Mouse (Mus musculus) testis, adult 10 weeks (tissue): ENCODE data around the gene Nkx2-3. TPM values are rescaled to one million over a fixed set of nuclear protein-coding genes. Genes with fewer than 3 reads are reported as not detected.

Source experiments
- polyA plus RNA-seq: library from polyadenylated mRNA; stranded (reverse); fragments of 350-450 nt; fragmentation: Illumina TruSeq; extraction: RNeasy Lipid Tissue Mini Kit (QIAGEN cat#74804); gene quantifications from one replicate; pipeline ENCODE4 v1.2.3, GENCODE M21; 2014; ENCODE audit warnings: low read depth, low replicate concordance

Nkx2-3 gene
- polyA plus RNA-seq = not detected

DNA sequence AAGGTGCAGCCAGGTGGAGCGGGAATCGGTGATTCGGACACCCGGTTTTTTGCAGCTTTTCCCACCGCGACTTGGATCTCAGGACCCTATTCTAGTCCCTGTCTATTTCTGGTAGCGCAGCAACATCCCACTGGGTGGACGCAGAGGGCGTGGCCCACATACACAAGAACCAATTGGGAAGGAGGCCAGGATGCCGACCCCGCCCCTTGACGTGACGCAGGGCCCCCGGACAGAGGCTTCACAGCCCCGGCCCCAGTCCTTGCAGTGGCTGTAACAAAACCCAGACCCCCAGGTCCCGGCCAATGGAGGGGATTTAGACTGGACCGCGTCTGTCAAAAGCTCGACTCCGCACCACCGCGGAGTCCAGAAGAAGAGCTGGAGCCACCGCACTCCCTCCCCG lies at the start of gene Nkx2-3:
Gene Nkx2-3, plus strand, starts transcription at position 275 of the 400 bp plus-strand sequence.

Other genes starting within 250 kb of the Nkx2-3 start
- 2.0 TPM for gene Hpse2, start 224.0 kb upstream of the Nkx2-3 start, polyA plus RNA-seq
- gene Cnnm1, start 171.9 kb upstream of the Nkx2-3 start, polyA plus RNA-seq = 4.8 TPM
- 2.8 TPM for gene Got1, start 87.7 kb upstream of the Nkx2-3 start, polyA plus RNA-seq
- 5.7 TPM for gene Slc25a28, start 62.6 kb downstream of the Nkx2-3 start, polyA plus RNA-seq
- 0.55 TPM for gene Entpd7, start 77.3 kb downstream of the Nkx2-3 start, polyA plus RNA-seq
- gene Cutc, start 140.7 kb downstream of the Nkx2-3 start, polyA plus RNA-seq = 72.9 TPM
- 3.9 TPM for gene Cox15, start 140.7 kb downstream of the Nkx2-3 start, polyA plus RNA-seq
- 0.34 TPM for gene Abcc2, start 169.9 kb downstream of the Nkx2-3 start, polyA plus RNA-seq